Mouse (Mus musculus) heart, adult 2 months (tissue): ENCODE measurements around the gene Mpdu1.

Source experiments
- CTCF ChIP-seq: fragments of 200-600 bp; IDR thresholded peaks from 2 replicates; pipeline ENCODE4 v1.8.1; 2022; ENCODE audit warnings: antibody characterized with exemption, mild to moderate bottlenecking, moderate library complexity
- POLR2A ChIP-seq: fragments of 200-500 bp; IDR thresholded peaks from 2 replicates; pipeline ENCODE4 v1.6.1; 2011; ENCODE audit warnings: mild to moderate bottlenecking, low read depth, low read length, control low read depth; ENCODE audit not compliant: insufficient read depth

- TF ChIP-seq POLR2A (no peak), CTCF (no peak)
These were observed 37.2 kb upstream of the Mpdu1 start for GRCm38 (mm10) chr11:69699595-69699994.
